Mouse (Mus musculus): ENCODE measurements around the gene Nxph3. TPM values are rescaled to one million over a fixed set of nuclear protein-coding genes. Genes with fewer than 3 reads are reported as not detected.

The Nxph3 gene
- polyA plus RNA-seq (2017; shearing (Covaris generic)), result not detected

DNA sequence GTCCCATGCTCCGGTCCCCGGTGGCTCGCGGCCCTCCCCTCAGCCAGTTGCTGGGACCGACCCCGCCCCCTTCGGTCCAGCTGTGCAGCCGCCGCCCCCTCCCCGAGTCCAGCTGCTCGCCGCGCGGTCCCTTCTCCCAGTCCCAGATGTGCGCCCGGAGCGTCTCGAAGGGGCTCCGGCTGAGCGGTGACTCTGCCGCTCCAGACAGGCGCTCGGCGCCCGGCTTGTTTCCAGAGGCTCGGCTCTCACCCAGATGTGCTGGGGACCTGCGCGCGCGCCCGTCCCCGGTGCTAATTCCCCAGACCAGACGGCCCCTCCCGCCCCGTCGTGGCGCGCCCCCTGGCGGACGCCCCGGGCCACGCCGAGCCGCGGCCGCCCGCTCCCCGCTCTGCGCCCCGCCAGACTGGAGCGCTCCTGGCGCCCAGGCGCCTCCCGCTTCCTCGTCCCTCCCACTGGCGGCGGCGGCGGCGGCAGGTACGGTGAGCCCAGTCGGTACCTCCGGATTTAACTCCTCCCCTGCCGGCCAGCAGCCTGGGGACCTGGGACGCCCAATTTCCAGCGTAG is at the start of gene Nxph3:
Gene Nxph3, minus strand, starts transcription at position 273 of the 564 bp plus-strand sequence.

Other genes starting within 250 kb of the Nxph3 start
- 114 TPM for gene Kat7, start 204.3 kb downstream of the Nxph3 start, polyA plus RNA-seq (2017; shearing (Covaris generic))
- gene Fam117a, start 177.6 kb downstream of the Nxph3 start, polyA plus RNA-seq (2017; shearing (Covaris generic)), result 30.9 TPM
- 51.0 TPM for gene Slc35b1, start 129.9 kb downstream of the Nxph3 start, polyA plus RNA-seq (2017; shearing (Covaris generic))
- gene Spop, start 100.5 kb downstream of the Nxph3 start, polyA plus RNA-seq (2017; shearing (Covaris generic)), result 198 TPM
- gene Ngfr, start 73.2 kb upstream of the Nxph3 start, polyA plus RNA-seq (2017; shearing (Covaris generic)), result not detected
- gene Phb, start 152.4 kb upstream of the Nxph3 start, polyA plus RNA-seq (2017; shearing (Covaris generic)), result 52.9 TPM
- gene Zfp652, start 198.1 kb upstream of the Nxph3 start, polyA plus RNA-seq (2017; shearing (Covaris generic)), result 45.2 TPM
- 2.9 TPM for gene B130006D01Rik, start 209.0 kb upstream of the Nxph3 start, polyA plus RNA-seq (2017; shearing (Covaris generic))

All from naive thymus-derived CD4-positive, alpha-beta T cell, adult 5 months (primary cell).